Mouse (Mus musculus) adrenal gland, adult (tissue): ENCODE measurements at regions not wholly inside any gene's neighbourhood (a gene's known extent, or its start where the extent isn't known, plus 50 kb on each side); places are given as distances from the start of the nearest gene placed in this dataset.
"Not testable (repeated sequence)": the region's sequence is repeated elsewhere in the genome, so short reads cannot be mapped to it uniquely, and the experiment has no call there.

ENCODE experiments used
- DNase-seq, 2 experiments: peaks; one replicate each; pipeline ENCODE4 v3.0.0; 2022 to 2023; ENCODE audit warnings: low spot score in 1 of 2; ENCODE audit not compliant: inconsistent age in 2 of 2

GRCm38 (mm10) chr12:77091700-77092099 is 129.7 kb upstream of the Max start:
- DNase-seq = no peak

DNA sequence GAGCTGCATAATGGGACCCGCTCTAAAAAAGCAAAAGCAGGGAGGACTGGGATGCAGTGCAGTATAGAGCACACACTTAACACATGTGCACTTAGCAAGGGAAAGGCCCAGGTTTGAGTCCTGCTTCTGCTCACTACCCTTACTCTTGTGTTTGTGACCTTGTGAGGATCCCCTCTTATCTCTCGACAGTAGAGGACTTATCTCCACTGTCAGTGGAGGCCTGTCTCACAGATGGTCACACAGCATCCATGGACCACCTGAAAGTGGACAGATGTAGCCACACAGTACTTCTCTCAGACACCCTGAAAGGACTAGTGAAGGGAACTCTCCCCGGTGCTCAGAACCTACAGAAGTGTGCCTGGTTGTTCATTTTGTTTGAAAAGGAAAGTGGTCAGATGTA is 128.5 kb upstream of the Max start:
- no peak for DNase-seq

DNA sequence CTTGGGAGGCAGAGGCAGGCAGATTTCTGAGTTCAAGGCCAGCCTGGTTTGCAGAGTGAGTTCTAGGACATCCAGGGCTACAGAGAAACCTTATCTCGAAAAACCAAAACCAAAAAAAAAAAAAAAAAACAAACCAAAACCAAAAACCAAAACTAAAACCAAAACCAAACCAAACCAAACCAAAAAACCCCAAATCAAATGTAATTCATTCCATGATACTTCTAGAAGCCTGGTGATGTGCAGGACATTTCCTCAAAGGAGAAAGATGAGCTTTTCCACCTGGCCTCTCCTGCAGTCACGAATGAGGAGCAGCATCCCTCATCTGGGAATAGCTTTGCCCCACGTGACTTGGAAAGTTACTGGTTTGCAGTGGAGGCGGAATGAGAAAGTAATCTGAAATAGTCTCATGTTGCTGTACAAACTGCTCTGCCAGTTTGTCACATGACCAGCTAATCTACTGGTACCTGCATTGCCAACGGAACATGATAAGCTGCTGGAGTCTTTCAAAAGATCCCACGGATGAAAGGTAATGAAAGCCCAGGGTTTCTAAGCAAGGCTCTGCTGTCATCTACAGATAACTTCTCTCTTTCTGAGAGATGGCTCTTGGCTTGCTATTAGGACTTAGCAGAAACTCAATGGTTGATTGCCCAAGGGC is 127.8 kb upstream of the Max start:
- no peak for DNase-seq

DNA sequence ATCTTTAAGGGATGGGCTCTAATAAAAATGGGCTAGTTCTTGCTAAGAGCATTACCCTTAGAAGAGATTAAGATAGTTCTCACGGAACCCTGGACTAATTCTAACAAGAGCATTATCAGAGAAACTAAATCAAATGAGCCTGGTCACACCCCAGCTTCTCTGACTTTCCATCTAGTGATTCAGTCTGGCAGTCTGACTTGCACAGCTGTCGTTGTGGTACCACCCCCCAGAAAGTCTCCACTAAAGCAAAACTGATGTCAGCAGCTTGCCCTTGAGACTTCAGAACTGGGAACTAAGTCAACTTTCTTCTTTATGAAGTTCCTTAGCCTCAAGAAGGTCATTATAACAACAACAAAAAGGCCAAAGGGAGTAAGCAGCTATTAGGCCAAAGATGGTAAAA is 126.5 kb upstream of the Max start:
- no peak for DNase-seq

- not testable (repeated sequence) for DNase-seq
These were observed 124.9 kb upstream of the Max start for GRCm38 (mm10) chr12:77086931-77087330.

DNA sequence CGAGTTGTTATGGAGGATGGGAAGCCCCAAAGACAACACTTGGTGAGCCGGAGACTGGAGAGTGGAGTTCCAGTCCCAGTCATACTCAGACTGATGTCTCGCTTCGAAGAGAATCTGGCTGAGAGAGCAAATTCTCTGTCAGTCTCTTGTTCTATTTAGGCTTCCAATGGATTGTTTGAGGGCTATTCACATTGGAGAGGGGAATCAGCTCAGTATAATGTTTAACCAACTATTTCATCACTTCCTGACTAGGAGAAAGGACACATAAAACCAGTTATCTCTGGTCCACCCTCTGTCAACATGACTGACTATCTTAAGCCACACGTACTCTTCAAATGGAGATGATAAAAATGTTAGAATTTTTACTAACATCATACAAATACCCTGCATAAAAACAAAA is 123.9 kb upstream of the Max start:
- DNase-seq = no peak

DNA sequence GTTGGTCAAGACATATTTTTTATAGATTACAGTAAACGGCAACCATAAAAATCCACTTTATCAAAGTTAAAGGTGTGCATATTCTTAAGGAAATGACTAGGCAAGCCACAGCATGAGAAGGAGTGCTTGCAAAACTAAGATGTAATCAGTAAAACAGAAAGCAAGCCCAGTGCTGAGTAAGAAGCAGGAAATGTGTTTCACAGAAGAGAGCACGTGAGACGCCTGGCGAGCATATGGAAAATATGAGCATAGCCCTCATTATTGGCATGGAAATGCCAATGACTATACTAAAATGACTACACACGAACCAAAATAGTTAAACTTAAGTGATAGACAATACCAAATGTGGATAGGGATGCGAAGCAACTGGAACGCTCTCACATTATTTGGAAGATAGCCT is 123.2 kb upstream of the Max start:
- DNase-seq = no peak

DNA sequence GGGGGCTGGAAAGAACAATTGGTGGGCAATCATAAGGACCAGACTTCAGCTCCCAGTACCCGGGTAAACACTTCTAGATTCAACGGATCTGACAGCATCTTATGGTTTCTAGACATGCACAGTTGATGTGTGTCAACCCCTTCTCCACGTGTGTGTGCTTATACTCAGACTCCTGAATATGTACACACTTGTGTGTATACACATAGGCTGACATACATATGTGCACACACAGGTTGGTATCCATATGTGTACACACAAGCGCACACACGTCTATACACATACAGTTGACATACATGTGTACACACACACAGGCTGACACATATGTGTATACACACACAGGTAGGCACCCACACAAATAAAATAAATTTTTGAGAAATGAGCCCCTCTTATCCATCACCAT is 122.7 kb upstream of the Max start:
- DNase-seq = no peak

DNA sequence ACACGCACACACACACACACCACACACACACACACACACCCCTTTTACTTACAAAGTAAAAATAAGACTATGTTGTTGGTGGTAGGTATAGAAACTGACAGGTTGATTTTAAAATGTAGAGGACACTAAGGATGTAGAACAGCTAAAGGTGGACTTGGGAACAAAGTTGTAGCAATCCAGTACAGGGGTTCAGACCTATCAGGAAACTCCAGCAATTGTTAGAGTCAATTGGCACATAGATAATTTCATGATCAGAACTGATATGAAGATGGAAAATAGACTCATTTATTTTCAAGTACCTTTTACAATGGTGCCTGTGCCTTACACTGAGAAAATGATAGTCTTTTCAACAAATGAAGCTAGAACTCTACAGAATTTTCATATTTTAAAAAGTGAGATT is 122.3 kb upstream of the Max start:
- no peak for DNase-seq

GRCm38 (mm10) chr12:77083760-77084159 is 121.8 kb upstream of the Max start:
- DNase-seq = no peak

GRCm38 (mm10) chr12:77081774-77082173 is 119.8 kb upstream of the Max start:
- DNase-seq = no peak

DNA sequence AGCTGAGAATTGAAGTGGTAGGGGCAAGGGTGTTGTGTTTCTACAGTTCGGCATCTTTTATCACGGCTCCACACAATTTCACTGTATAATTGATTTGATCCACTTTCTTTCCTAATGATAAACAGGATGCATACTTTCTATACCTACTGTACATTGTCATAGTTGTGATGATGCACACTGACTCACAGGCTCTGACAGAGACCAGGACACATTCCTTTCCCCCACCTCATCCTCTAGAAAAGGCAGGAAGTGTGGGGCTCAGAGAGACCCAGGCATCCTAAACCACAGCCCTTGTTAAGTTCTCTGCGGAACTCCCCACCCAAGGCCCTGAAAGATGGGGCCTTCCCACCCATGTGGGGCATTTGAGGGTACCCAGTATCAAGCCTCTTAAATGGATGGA is 117.5 kb upstream of the Max start:
- DNase-seq = no peak

DNA sequence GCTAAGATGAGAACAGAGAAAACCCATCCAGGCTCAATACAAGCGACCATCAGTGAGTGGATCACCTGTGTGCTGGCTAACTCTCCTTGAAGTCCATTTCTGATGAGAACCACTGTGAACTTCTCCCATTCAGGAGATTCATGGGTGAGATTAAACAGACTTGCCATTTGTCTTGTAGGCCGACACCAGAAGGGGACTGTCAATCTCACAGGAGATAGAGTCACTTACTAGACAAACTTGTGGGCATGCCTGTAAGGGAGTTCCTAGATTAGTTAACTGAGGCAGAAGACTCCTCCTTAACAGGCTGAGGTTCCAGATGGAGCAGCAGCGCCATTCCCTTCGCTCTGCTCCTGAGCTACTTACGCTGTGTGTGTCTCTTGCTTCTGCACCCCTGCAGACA is 114.7 kb upstream of the Max start:
- no peak for DNase-seq

DNA sequence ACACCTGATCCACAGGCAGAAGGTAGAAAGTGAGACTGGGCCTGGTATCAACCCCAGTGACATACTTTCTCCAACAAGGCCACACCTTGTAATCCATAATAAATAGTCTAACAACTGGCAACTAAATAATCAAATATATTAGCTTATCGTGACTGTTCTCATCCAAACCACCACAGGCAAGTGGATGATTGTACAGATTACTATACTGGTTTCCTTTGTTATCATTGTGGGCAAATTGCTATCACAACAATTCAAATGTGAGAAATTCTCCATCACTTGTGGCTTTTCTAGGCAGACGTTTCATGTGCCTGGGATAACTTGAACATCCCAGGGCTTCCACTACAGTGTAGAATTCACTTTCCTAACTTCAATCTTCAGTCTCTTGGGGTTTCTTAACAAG is 112.6 kb upstream of the Max start:
- no peak for DNase-seq

DNA sequence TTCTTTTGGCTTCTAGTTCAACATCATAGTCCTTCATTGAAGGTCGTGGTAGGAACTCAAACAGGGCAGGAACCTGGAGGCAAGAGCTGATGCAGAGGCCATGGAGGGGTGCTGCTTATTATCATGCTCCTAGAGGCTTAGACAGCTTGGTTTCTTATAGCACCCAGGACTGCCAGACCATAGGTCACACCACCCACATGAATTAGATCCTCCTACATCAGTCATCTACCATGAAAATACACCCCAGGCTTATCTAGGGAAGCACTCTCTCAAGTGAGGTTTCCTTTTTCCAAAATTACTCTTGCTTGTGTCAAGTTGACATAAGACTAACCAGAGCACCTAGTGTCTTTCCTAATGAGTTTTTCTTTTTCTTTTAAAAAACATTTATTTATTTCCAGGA is 109.7 kb upstream of the Max start:
- DNase-seq = no peak

DNA sequence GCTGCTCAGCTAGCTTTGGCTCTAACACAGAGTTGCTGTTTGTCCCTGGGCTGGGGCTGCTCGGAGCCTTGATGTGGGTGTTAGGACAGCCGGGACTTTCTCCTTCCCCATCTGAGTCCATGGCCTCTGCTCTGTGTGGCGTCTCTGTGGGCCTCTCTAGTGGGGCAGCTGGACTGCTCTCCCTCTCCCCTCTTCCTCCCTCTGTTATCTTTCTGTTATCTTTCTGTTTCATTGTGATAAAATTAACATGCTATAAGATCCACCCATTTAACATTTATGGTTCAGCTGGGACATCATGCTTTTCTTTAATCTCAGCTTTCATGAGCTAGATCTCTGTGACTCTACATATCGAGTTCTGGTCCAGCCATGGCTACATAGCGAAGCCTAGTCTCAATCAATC is 105.9 kb upstream of the Max start:
- no peak for DNase-seq

GRCm38 (mm10) chr12:77067115-77067514 is 105.1 kb upstream of the Max start:
- no peak for DNase-seq

- no peak for DNase-seq
These were observed 103.9 kb upstream of the Max start for GRCm38 (mm10) chr12:77065645-77066512.

- no peak for DNase-seq
These were observed 102.0 kb upstream of the Max start for GRCm38 (mm10) chr12:77064048-77064447.

GRCm38 (mm10) chr12:77061562-77061847 is 99.5 kb upstream of the Max start:
- peak in 1 of 2 experiments; percentile 29 for DNase-seq

DNA sequence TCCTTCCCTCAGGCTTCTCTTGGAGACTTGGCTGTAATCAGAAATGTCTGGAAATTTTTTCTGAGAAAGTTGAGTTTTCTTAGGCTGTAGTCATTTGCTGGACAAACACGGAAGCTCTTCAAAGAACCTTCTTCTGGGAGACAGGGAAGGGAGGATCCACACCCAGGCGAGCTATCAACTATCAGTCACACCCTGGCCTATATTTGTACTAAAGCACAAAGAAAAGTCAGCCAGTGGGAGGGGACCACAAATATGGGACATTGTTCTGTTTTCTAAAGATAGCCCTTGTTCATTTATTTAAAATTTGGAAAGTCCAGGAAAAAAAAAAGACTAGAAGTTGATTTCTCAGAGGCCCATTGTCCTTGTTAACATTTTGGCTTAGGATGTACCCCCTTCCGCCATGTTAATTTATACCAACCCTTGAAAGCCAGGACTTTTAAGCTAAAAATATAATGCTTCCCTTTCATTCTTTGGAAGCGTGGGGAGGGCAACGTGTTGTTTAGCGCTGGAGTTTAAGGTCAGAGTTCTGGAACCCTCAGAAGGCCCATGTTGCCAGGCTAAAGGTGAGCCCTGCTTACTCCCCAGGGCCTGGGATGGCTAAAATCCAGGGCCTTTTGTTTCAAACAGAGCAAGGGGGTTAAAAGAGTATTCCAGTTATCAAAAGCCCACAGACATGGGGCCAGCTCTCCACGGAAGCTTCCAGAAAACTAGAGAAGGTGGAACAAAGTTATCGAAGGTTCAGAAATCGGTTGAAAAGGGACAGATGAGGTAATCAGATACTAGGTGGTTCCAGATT is 99.0 kb upstream of the Max start:
- DNase-seq = peak in 1 of 2 experiments; percentile 67

DNA sequence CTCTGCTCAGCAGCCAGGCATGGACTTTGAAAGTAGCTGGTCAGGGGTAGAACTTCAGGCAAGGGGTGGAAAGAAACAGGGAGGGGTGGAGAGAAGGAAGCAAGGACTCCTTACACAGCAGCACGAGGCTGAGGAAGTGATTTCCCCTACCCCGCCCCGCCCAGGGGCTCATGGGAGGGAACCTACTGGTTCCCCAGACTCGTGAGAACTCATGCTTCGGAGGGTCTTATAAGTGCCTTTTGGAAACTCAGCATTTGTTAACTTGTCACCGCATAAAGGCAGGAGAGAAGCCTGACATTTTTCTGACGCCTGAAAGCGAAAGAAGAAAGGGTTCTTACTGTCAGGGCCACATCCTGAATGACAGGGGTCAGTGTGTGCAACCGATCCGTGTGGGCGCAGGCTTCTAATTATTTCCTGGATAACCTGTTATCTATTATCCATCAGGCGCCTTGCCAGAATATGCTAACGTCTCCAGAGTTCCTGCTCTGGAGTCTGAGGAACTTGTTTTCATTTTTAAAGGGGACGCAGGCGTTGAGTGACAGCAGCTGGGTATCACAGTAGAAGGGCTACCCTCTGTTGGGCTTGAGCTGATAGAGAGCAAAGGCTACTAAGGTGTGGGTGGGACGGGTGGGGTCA is 98.2 kb upstream of the Max start:
- peak in 1 of 2 experiments; percentile 71 for DNase-seq
